Mouse (Mus musculus) ES-Bruce4 (cell line): ENCODE data around the gene Spint3. TPM values are rescaled to one million over a fixed set of nuclear protein-coding genes. Genes with fewer than 3 reads are reported as not detected.
A peak's percentile ranks its signal among the peaks of the same experiment; 100 is the strongest.

Source experiments
- H3K27ac ChIP-seq: 2 replicates; pipeline ENCODE4 v1.5.1; 2012; ENCODE audit warnings: low read length, inconsistent platforms; ENCODE audit not compliant: insufficient read depth
- H3K27me3 ChIP-seq: 2 replicates; pipeline ENCODE4 v1.6.1; 2012; ENCODE audit warnings: mild to moderate bottlenecking, low read length, inconsistent platforms; ENCODE audit not compliant: control insufficient read depth, poor library complexity, insufficient read depth, severe bottlenecking
- H3K36me3 ChIP-seq: 2 replicates; pipeline ENCODE4 v1.6.1; 2012; ENCODE audit warnings: inconsistent platforms, mild to moderate bottlenecking, low read length, moderate library complexity; ENCODE audit not compliant: control insufficient read depth, poor library complexity, insufficient read depth, severe bottlenecking
- H3K4me1 ChIP-seq: one replicate; pipeline ENCODE4 v1.8.1; 2011; ENCODE audit warnings: low read length; ENCODE audit not compliant: control insufficient read depth, insufficient read depth
- H3K4me3 ChIP-seq: 2 replicates; pipeline ENCODE4 v1.5.1; 2011; ENCODE audit warnings: low read depth, mild to moderate bottlenecking, low read length
- H3K9ac ChIP-seq: 2 replicates; pipeline ENCODE4 v1.6.1; 2012; ENCODE audit warnings: low read depth, mild to moderate bottlenecking, inconsistent platforms; ENCODE audit not compliant: poor library complexity, severe bottlenecking
- H3K9me3 ChIP-seq: replicated peaks from 2 replicates; pipeline ENCODE4 v1.6.1; 2012; ENCODE audit warnings: mild to moderate bottlenecking, low read length, inconsistent platforms; ENCODE audit not compliant: control insufficient read depth, poor library complexity, insufficient read depth, severe bottlenecking
- CTCF ChIP-seq: IDR thresholded peaks from one replicate; pipeline ENCODE4 v1.8.1; 2011; ENCODE audit warnings: low read depth, low read length
- EP300 ChIP-seq: IDR thresholded peaks from 2 replicates; pipeline ENCODE4 v1.6.1; 2011; ENCODE audit warnings: low read depth, low read length; ENCODE audit not compliant: insufficient read depth
- POLR2A ChIP-seq: IDR thresholded peaks from one replicate; pipeline ENCODE4 v1.8.1; 2011; ENCODE audit warnings: low read length; ENCODE audit not compliant: insufficient read depth
- polyA plus RNA-seq: library from polyadenylated mRNA; stranded (reverse); fragments of >200 nt; gene quantifications from 2 replicates; pipeline ENCODE4 v1.2.4, GENCODE M21; 2011; ENCODE audit warnings: low read depth; ENCODE audit not compliant: missing spikeins, insufficient read depth, insufficient read length

The Spint3 gene
- polyA plus RNA-seq, 1 experiment, result not detected

DNA sequence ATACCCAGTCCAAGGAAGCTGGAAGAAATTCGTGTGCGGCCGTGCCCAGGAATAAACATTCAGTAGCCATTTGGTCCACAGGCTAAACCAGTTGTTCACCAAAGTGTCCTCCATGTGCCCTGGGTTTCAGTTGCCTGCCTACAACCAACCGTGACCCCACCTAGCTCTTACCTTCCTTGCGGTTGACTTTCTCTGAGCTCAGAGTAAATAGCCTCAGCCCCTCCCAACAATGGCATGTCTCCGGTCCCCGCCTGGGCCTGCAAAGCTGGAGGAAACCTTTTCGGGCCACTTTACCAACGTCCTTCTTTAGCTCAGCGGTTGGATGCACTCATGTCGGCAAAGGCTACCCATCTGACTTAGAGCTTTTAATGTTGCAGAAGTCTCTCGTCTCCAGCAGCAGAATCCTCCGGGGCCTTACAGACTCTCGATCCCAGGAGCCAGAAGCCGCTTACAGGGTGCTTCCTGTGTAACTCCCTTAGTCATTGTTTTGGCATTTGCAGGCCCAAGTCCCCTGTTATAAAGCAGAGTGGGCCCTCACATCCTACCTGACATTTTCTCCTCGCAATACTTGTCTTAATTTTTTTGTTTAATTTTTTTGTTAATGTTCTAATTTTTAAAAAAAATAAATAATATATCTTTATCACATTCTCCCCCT is 14.1 kb downstream of the Spint3 start:
- H3K9ac ChIP-seq, result peak overlapping the region; percentile 62
- no peaks in the 10 kb centered on the region for H3K9me3 ChIP-seq
- H3K4me3 ChIP-seq, result peak overlapping the region; percentile 13
- H3K27me3 ChIP-seq, result no peaks in the 10 kb centered on the region
- peaks cover 3% of the 10 kb centered on the region for H3K4me1 ChIP-seq
- no peaks in the 10 kb centered on the region for H3K36me3 ChIP-seq
- peak overlapping the region; percentile 64 for H3K27ac ChIP-seq
- TF ChIP-seq CTCF (no peak), EP300 (peak; percentile 39; the same call in 1 of the 2 replicates)

DNA sequence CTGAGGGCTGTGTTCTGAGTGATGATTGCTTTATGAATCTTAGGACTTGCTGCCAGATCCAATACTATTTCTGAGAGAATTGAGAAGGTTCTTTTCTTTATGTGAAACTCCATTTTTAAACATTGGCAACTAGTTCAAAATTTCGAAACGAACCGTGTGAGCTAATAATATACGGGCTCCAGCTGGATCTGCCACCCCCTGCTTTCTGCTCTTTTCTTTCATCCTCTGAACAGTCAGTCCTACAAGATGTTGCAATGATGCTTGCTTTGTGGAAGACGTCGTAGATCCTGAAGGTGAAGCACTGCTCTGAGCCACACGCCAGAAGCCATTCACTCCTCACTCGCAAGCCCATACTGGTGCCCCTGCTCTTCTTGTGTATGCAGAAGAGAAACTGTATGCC is 14.8 kb downstream of the Spint3 start:
- H3K27ac ChIP-seq, result peak overlapping the region; percentile 64
- no peak overlapping the region for H3K4me3 ChIP-seq
- H3K9me3 ChIP-seq, result no peaks in the 10 kb centered on the region
- H3K27me3 ChIP-seq, result no peaks in the 10 kb centered on the region
- TF ChIP-seq EP300, result no peak
- TF ChIP-seq POLR2A, result no peak
- TF ChIP-seq CTCF, result no peak
- H3K4me1 ChIP-seq, result peaks cover 3% of the 10 kb centered on the region
- no peaks in the 10 kb centered on the region for H3K36me3 ChIP-seq
- H3K9ac ChIP-seq, result no peak overlapping the region

DNA sequence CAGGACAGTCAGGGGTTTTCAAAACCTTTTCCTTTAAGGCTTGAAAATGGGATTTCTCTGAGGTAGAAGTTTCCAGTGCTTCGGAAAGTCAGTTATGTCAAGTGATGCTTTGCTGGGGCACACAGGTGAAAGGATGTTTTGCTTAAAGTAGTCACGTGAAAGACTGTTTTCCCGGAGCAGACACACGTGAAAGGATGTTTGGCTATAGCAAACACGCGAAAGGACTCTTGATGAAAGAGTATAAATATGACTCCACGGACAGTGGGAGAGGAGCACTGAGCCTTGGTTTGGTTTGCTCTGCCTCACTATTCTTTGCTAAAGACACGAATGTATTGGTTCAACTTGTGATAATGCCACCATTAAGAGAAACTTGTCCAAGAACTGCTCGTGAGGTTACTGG is 21.8 kb downstream of the Spint3 start:
- H3K4me1 ChIP-seq, result peaks cover 3% of the 10 kb centered on the region
- H3K9ac ChIP-seq, result no peak overlapping the region
- TF ChIP-seq POLR2A (no peak), EP300 (no peak), CTCF (no peak)
- H3K9me3 ChIP-seq, result no peaks in the 10 kb centered on the region
- H3K36me3 ChIP-seq, result no peaks in the 10 kb centered on the region
- no peak overlapping the region for H3K27ac ChIP-seq
- no peak overlapping the region for H3K4me3 ChIP-seq
- no peaks in the 10 kb centered on the region for H3K27me3 ChIP-seq

DNA sequence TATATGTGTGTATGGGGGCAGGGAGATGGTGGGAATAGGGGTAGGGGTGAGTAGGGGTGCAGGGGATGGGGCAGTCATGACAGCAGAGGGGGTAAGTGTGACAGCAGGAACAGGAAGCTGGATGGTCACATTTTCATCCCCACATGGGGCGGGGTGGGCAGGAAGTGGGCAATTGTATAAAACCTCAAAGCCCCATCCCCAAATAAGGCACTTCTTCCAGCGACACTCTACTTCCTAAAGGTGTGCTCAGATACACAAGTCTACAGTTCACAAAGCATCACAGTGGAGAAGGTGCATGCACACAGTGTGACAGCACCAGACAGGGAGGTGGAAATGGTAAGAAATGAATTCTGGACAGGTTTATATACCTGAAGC is 22.4 kb downstream of the Spint3 start:
- Histone ChIP-seq H3K36me3 (no peaks in the 10 kb centered on the region), H3K9ac (no peak overlapping the region), H3K4me1 (peaks cover 3% of the 10 kb centered on the region), H3K4me3 (no peak overlapping the region), H3K27ac (no peak overlapping the region), H3K9me3 (no peaks in the 10 kb centered on the region), H3K27me3 (no peaks in the 10 kb centered on the region)
- no peak for TF ChIP-seq POLR2A
- TF ChIP-seq CTCF, result no peak
- no peak for TF ChIP-seq EP300

DNA sequence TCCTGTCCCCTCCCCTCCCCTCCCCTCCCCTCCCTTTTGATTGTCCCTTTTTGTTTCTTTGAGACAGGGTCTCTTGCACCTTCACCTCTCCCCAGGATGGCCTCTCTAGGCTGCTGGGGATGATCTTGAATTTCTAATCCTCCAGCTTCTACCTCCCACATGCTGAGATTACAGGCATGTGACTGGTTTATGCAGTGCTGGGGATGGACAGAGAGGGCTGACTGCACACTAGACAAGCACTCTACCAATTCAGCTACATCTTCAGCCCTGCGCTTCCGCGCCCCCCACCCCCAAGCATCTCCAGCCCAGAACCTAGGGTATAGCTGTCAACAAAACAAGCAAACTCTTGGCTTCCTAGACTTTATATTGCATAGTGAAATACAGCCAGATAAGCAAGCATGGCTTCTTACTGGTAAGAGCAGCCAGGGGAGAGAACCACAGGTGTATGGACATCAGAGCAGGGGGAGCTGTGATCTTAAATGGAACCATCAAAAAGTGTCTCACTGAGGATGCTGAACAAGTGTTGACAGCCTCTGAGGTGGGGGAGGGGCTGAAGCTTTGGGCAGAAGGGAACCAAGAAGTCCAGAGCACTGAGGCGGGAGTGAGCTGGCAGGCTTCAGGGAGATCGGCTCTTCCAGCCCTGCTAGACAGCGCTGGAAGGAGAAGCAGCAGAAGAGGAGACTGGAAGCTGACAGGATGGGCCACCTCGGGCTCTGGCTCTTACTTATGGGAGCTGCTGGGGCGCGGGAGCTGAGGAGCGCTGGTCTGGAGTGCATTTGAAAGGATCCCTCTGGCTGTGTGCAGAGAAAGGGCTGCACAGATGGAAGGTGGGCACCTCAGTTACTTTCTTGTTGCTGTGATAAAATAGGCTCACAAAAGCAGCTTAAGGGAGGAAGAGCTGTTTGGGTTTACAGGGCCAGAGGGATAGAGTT is 23.0 kb downstream of the Spint3 start:
- H3K27me3 ChIP-seq, result no peaks in the 10 kb centered on the region
- H3K36me3 ChIP-seq, result no peaks in the 10 kb centered on the region
- H3K9ac ChIP-seq, result no peak overlapping the region
- peaks cover 3% of the 10 kb centered on the region for H3K4me1 ChIP-seq
- H3K27ac ChIP-seq, result no peak overlapping the region
- TF ChIP-seq EP300 (no peak), CTCF (no peak), POLR2A (no peak)
- H3K4me3 ChIP-seq, result no peak overlapping the region
- H3K9me3 ChIP-seq, result no peaks in the 10 kb centered on the region

DNA sequence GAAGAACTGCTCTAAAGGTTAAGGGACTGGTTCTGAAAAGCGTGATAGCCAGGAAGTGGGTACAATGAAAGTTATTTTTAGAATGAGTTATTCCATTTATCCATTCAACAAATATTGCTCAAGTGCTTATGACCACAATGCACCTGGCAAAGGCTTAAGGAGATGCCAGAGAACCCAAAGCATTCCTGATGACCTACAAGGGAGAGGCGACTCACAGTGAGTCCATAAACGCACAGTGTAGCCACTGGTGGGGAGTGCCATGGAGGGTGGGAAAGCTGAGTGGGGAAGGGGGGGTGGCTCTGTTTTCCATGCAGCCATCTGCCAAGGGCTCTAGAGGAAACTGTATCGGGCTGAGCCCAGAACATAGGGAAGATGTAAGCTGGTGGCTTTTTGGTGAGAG is 23.9 kb downstream of the Spint3 start:
- TF ChIP-seq POLR2A, result no peak
- no peak for TF ChIP-seq CTCF
- no peak for TF ChIP-seq EP300
- no peaks in the 10 kb centered on the region for H3K27me3 ChIP-seq
- no peak overlapping the region for H3K9ac ChIP-seq
- H3K36me3 ChIP-seq, result no peaks in the 10 kb centered on the region
- no peak overlapping the region for H3K27ac ChIP-seq
- H3K9me3 ChIP-seq, result no peaks in the 10 kb centered on the region
- 0 out of 2 replicates have a peak overlapping the region, but pooled peaks have one; percentile 16 for H3K4me3 ChIP-seq
- H3K4me1 ChIP-seq, result peaks cover 6% of the 10 kb centered on the region
